Mouse (Mus musculus) macrophage (primary cell): ENCODE data around the gene Gm28635. TPM values are rescaled to one million over a fixed set of nuclear protein-coding genes. Genes with fewer than 3 reads are reported as not detected.
A peak's percentile ranks its signal among the peaks of the same experiment; 100 is the strongest.

Experiments used
- H3K27ac ChIP-seq: fragments of 350-480 bp; formaldehyde crosslinking; 2 replicates; pipeline ENCODE4 v1.9.0; 2021
- H3K36me3 ChIP-seq: fragments of 350-480 bp; formaldehyde crosslinking; 2 replicates; pipeline ENCODE4 v1.9.0; 2021; ENCODE audit errors: inconsistent target
- H3K4me3 ChIP-seq: fragments of 350-480 bp; formaldehyde crosslinking; 2 replicates; pipeline ENCODE4 v1.9.0; 2021; ENCODE audit errors: inconsistent target
- H3K79me2 ChIP-seq: fragments of 350-480 bp; formaldehyde crosslinking; 2 replicates; pipeline ENCODE4 v1.9.0; 2021; ENCODE audit errors: inconsistent target
- WGBS: methylation state at CpG from one replicate; pipeline ENCODE4 v1.1.7; 2026; ENCODE audit warnings: inconsistent platforms; ENCODE audit not compliant: missing documents; 5-methylcytosine and 5-hydroxymethylcytosine counted together
- polyA plus RNA-seq: library from polyadenylated mRNA; stranded (reverse); fragments of 250-400 nt; gene quantifications from 3 replicates; pipeline ENCODE4 v1.2.4, GENCODE M21; 2018; ENCODE audit warnings: inconsistent platforms

The Gm28635 gene
- polyA plus RNA-seq, 1 experiment from 2014 or later = not detected

GRCm38 (mm10) chr2:84637452-84638165, 40.2 kb downstream of the Gm28635 start:
- H3K36me3 ChIP-seq = no peaks in the 10 kb centered on the region
- peak overlapping the region; percentile 21; the same call in 1 of the 2 replicates for H3K27ac ChIP-seq
- 71% methylated on average over 5 of the region's 7 CpGs for WGBS
- H3K79me2 ChIP-seq = peaks cover 100% of the 10 kb centered on the region
- H3K4me3 ChIP-seq = no peak overlapping the region

DNA sequence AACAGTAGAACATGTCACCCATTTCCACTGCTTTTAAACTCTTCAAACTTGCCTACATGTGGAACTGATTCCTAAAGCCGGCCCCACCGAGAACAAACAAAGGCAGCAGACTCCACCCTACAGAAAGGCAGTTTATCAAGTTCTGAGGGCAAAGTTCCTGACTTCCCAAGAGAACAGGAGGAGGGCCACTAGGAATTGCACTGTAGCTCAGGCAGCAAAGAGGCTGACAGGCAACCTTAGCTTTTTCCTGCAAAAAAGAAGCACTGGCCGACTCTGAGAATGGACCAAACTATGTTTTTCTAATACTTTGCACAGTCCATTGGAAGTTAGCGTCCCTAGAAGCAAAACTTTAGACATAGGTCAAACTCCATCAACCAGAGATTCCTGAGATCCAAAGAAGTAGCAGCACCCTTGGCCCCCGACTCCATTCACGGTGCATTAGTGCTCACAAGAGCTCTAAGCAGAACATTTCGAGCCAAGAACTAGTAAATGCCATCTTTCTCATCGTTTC, 41.6 kb downstream of the Gm28635 start:
- Histone ChIP-seq H3K79me2 (peaks cover 100% of the 10 kb centered on the region), H3K4me3 (no peak overlapping the region), H3K27ac (no peak overlapping the region), H3K36me3 (no peaks in the 10 kb centered on the region)
- WGBS = 96% methylated on average over 8 of the region's 8 CpGs

GRCm38 (mm10) chr2:84635611-84636010, 42.2 kb downstream of the Gm28635 start:
- Histone ChIP-seq H3K36me3 (no peaks in the 10 kb centered on the region), H3K79me2 (peaks cover 100% of the 10 kb centered on the region), H3K27ac (no peak overlapping the region), H3K4me3 (no peak overlapping the region)
- 23% methylated on average over 2 of the region's 2 CpGs for WGBS

GRCm38 (mm10) chr2:84634934-84635482, 42.8 kb downstream of the Gm28635 start:
- no peaks in the 10 kb centered on the region for H3K36me3 ChIP-seq
- H3K27ac ChIP-seq = no peak overlapping the region
- H3K79me2 ChIP-seq = peaks cover 100% of the 10 kb centered on the region
- 78% methylated on average over 4 of the region's 4 CpGs for WGBS
- no peak overlapping the region for H3K4me3 ChIP-seq

GRCm38 (mm10) chr2:84634006-84634405, 43.8 kb downstream of the Gm28635 start:
- Histone ChIP-seq H3K27ac (no peak overlapping the region), H3K79me2 (peaks cover 100% of the 10 kb centered on the region), H3K4me3 (no peak overlapping the region), H3K36me3 (no peaks in the 10 kb centered on the region)
- WGBS = 67% methylated on average over 4 of the region's 4 CpGs

DNA sequence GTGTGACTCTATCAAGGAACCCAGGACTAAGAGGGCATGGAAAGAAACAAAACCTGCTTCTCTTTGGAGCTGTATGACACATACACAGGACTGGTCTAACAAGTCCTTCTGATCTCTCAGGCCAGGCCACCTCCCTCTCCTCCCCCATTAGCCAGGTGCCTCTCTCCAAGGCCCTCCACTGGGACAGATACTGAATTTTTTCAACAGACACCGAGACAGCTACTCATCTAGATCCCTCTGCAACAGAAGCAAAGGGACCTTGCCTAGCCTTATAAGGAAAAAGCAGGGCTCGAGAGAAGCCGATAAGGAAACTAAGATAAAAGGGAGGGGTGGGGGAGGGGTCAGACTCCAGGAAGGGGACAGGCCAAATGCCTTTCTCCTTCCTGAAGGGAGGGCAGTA, 44.8 kb downstream of the Gm28635 start:
- Histone ChIP-seq H3K79me2 (peaks cover 100% of the 10 kb centered on the region), H3K36me3 (no peaks in the 10 kb centered on the region), H3K27ac (no peak overlapping the region), H3K4me3 (no peak overlapping the region)
- 35% methylated on average over 3 of the region's 3 CpGs for WGBS

- Histone ChIP-seq H3K4me3 (no peak overlapping the region), H3K27ac (no peak overlapping the region), H3K79me2 (peaks cover 100% of the 10 kb centered on the region), H3K36me3 (no peaks in the 10 kb centered on the region)
- WGBS = 100% methylated on average over 1 of the region's 1 CpGs
Measured at GRCm38 (mm10) chr2:84632001-84632400, 45.8 kb downstream of the Gm28635 start.

- no peak overlapping the region for H3K27ac ChIP-seq
- 90% methylated on average over 3 of the region's 3 CpGs for WGBS
- H3K4me3 ChIP-seq = no peak overlapping the region
- H3K79me2 ChIP-seq = peaks cover 96% of the 10 kb centered on the region
- H3K36me3 ChIP-seq = no peaks in the 10 kb centered on the region
Measured at GRCm38 (mm10) chr2:84627036-84627435, 50.8 kb downstream of the Gm28635 start.

- Histone ChIP-seq H3K27ac (no peak overlapping the region), H3K36me3 (0 out of 2 replicates have a peak, but pooled peaks cover under 1% of the 10 kb centered on the region), H3K4me3 (no peak overlapping the region), H3K79me2 (peaks cover 96% of the 10 kb centered on the region)
- WGBS = 88% methylated on average over 7 of the region's 7 CpGs
Measured at GRCm38 (mm10) chr2:84626366-84626975, 51.4 kb downstream of the Gm28635 start.

DNA sequence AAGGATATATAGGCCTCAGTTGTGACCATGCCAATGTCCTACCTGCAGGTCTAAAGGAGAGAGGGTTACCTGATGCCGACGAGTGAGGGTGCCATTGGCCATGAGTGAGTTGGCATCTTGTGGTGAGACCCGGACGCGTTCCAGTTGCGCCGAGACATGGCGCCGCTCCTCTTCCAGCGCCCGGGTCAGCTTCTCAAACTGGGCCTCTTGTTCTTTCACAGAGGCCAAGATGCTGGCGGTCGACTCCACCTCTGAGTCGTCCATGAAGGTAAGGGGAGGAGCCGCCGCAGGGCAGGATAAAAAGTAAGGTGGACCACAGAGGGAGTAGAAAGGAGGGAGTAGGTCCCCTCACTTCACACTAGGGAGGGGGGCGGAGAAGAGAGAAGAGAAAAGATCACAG, 53.6 kb downstream of the Gm28635 start:
- Histone ChIP-seq H3K4me3 (no peak overlapping the region), H3K27ac (peak overlapping the region; percentile 71), H3K79me2 (peaks cover 95% of the 10 kb centered on the region), H3K36me3 (peaks cover 22% of the 10 kb centered on the region; the same call in 1 of the 2 replicates)
- WGBS = 93% methylated on average over 15 of the region's 17 CpGs

DNA sequence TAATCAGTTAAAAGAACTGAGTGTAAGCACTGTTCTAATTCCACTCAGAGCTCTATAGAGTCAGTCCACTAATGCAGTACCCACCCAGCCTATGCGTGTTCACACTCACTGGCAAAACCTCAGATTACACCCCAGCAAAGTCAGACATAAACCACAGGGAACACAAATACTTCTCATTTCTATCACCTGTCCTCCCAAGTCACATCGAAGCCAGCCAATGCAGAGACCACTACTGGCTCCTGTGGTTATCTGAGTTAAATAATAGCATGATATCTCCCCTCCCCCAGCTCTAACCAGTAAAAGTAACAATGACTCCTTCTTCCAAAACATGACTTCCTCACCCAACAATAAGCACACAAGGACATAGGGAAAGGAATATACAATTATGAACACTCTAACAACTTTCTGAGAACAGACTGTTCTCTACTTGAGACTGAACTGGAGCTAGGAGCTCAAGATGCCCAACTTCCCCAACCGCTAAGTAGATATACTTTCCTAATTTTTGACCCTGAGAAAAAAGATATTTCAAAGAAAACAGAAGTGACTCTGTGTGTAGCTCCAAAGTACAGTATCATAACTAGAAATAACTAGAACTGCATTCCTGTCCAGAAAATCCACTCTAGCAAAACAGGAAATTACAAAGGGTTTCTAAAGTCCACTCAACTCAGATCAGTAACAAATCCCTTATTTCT, 54.3 kb downstream of the Gm28635 start:
- 11% methylated on average over 3 of the region's 3 CpGs for WGBS
- Histone ChIP-seq H3K36me3 (peaks cover 22% of the 10 kb centered on the region; the same call in 1 of the 2 replicates), H3K4me3 (no peak overlapping the region), H3K27ac (peak overlapping the region; percentile 71), H3K79me2 (peaks cover 89% of the 10 kb centered on the region)

DNA sequence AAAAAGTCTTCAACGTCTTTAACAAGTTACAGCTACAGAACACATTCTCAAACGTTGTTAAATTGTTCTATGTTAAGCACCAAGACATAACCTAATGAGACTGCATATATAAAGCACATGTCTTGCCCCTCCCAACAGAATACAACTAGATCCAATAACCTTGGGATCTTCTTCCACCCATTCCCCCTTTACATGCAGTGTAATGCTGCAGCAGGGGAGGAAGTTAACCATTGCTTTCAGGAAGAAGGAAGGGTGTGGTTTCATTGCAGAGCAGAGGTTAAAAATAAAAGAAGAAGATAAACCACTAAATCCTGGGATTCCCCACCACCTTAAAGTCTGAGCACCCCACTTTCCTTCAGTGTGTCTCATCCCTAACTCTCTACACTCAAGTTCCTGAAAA, 55.2 kb downstream of the Gm28635 start:
- Histone ChIP-seq H3K36me3 (peaks cover 22% of the 10 kb centered on the region; the same call in 1 of the 2 replicates), H3K79me2 (peaks cover 83% of the 10 kb centered on the region), H3K27ac (peak overlapping the region; percentile 71), H3K4me3 (no peak overlapping the region)
- whole genome bisulfite sequencing = 69% methylated on average over 2 of the region's 2 CpGs

GRCm38 (mm10) chr2:84619646-84620340, 58.0 kb downstream of the Gm28635 start:
- H3K4me3 ChIP-seq = no peak overlapping the region
- H3K27ac ChIP-seq = peak overlapping the region; percentile 73; the same call in 1 of the 2 replicates
- 95% methylated on average over 20 of the region's 21 CpGs for WGBS
- peaks cover 70% of the 10 kb centered on the region for H3K79me2 ChIP-seq
- peaks cover 46% of the 10 kb centered on the region for H3K36me3 ChIP-seq

- Histone ChIP-seq H3K36me3 (peaks cover 54% of the 10 kb centered on the region), H3K4me3 (no peak overlapping the region), H3K27ac (peak overlapping the region; percentile 73), H3K79me2 (peaks cover 62% of the 10 kb centered on the region)
- WGBS = 78% methylated on average over 2 of the region's 2 CpGs
Measured at GRCm38 (mm10) chr2:84618914-84619313, 58.9 kb downstream of the Gm28635 start.
